Mouse (Mus musculus): ENCODE results near the gene Trex1. TPM values are rescaled to one million over a fixed set of nuclear protein-coding genes. Genes with fewer than 3 reads are reported as not detected.

Gene Trex1
- polyA plus RNA-seq, 1 experiment from 2014 or later, result 14.5 TPM

DNA sequence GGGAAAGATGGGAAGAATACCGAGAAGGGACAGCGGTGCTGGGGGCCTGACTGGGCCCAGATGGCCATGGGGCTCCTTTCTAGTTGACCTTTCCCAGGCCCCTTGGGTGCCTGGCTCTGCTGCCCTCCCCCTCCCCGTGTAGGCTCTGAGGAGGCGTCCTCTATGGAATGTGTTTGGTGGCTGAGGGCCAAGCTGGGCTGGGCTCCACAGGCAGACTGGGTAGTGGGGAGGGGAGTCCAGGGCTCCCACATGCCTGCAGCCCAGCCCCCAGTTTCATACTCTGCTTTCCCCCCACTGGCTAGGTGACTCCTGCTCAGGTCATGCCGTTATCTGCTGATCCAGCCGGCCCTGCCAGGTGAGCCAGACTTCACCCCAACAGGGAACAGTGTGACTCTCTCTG lies 39.4 kb upstream of the Trex1 start:
- H3K4me1 ChIP-seq (ENCODE audit: control insufficient read depth, insufficient read depth, low read length), result peaks cover 62% of the 10 kb centered on the region
- ATAC-seq (replicated peaks; ENCODE audit: extremely low read depth, insufficient read depth, low FRiP score), result peak; percentile 73

DNA sequence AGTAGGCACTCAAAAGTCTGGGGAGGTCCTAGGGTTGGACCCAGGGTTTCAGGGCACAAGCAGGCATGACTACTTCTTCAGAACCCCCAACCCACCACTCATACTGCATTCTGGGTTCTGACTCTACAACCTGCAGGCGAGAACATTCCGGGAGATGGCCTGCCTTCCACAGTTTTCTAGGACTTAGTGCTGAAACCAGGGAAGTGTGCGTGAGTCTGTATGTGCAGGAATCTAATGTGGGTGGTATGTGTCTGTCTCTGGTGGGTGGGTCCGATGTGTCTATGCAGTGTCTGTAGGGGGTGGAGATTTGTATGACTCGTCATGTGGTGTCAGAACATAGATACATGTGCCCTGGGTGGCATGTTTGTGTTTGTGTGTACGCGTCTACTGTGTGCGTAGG lies 38.8 kb upstream of the Trex1 start:
- peaks cover 67% of the 10 kb centered on the region for H3K4me1 ChIP-seq (ENCODE audit: control insufficient read depth, insufficient read depth, low read length)
- H3K36me3 ChIP-seq (ENCODE audit: control insufficient read depth, insufficient read depth), result peaks cover 8% of the 10 kb centered on the region; the same call in 1 of the 2 replicates
- no peak for ATAC-seq (replicated peaks; ENCODE audit: extremely low read depth, insufficient read depth, low FRiP score)
- H3K4me3 ChIP-seq (ENCODE audit: low read length), result peak overlapping the region; percentile 3
- H3K27me3 ChIP-seq (ENCODE audit: control insufficient read depth, insufficient read depth, low read length), result no peaks in the 10 kb centered on the region
- peak overlapping the region; percentile 89 for H3K9ac ChIP-seq (ENCODE audit: low read length)
- H3K9me3 ChIP-seq (replicated peaks; ENCODE audit: control insufficient read depth, low read length), result no peaks in the 10 kb centered on the region
- H3K27ac ChIP-seq (ENCODE audit: low read length), result peak overlapping the region; percentile 97
- 67% methylated on average over 8 of the region's 8 CpGs for WGBS
- peak overlapping the region; percentile 81 for H3K4me2 ChIP-seq (ENCODE audit: low read depth, low read length)

More for the DNA sequence above, 39.4 kb upstream of the Trex1 start:
- peak overlapping the region; percentile 36 for H3K4me3 ChIP-seq (ENCODE audit: low read length)
- H3K9me3 ChIP-seq (replicated peaks; ENCODE audit: control insufficient read depth, low read length), result no peaks in the 10 kb centered on the region
- no peaks in the 10 kb centered on the region for H3K27me3 ChIP-seq (ENCODE audit: control insufficient read depth, insufficient read depth, low read length)
- peaks cover 8% of the 10 kb centered on the region; the same call in 1 of the 2 replicates for H3K36me3 ChIP-seq (ENCODE audit: control insufficient read depth, insufficient read depth)
- peak overlapping the region; percentile 97 for H3K27ac ChIP-seq (ENCODE audit: low read length)
- WGBS, result 12% methylated on average over 6 of the region's 6 CpGs
- peak overlapping the region; percentile 89 for H3K9ac ChIP-seq (ENCODE audit: low read length)
- H3K4me2 ChIP-seq (ENCODE audit: low read depth, low read length), result peak overlapping the region; percentile 81

DNA sequence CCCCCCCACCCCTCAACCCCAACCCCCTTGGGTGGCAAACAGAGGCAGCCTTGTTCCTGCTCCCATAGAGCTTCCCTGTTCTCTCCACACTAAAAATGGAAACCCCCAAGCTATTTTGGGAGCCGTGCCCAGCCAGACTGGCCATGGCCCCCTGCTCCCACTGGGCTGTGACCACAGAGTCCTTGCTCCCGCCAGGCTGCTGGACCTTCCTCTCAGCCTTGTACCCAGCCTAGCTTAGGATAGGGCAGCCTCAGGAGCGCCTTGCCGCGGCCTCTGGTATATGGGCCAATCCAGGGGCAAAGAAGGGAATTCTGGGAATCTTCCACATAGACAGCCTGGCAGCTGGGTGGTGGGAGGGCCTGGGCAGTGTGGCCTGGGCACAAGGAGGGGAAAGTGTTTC lies 38.3 kb upstream of the Trex1 start:
- Histone ChIP-seq H3K9ac (ENCODE audit: low read length) (peak overlapping the region; percentile 89), H3K4me1 (ENCODE audit: control insufficient read depth, insufficient read depth, low read length) (peaks cover 66% of the 10 kb centered on the region), H3K9me3 (replicated peaks; ENCODE audit: control insufficient read depth, low read length) (no peaks in the 10 kb centered on the region), H3K27me3 (ENCODE audit: control insufficient read depth, insufficient read depth, low read length) (no peaks in the 10 kb centered on the region), H3K27ac (ENCODE audit: low read length) (peak overlapping the region; percentile 97), H3K4me3 (ENCODE audit: low read length) (peak overlapping the region; percentile 3), H3K4me2 (ENCODE audit: low read depth, low read length) (peak overlapping the region; percentile 81), H3K36me3 (ENCODE audit: control insufficient read depth, insufficient read depth) (peaks cover 8% of the 10 kb centered on the region; the same call in 1 of the 2 replicates)
- WGBS, result 37% methylated on average over 5 of the region's 5 CpGs
- ATAC-seq (replicated peaks; ENCODE audit: extremely low read depth, insufficient read depth, low FRiP score), result peak; percentile 8; the same call in 1 of the 2 replicates

DNA sequence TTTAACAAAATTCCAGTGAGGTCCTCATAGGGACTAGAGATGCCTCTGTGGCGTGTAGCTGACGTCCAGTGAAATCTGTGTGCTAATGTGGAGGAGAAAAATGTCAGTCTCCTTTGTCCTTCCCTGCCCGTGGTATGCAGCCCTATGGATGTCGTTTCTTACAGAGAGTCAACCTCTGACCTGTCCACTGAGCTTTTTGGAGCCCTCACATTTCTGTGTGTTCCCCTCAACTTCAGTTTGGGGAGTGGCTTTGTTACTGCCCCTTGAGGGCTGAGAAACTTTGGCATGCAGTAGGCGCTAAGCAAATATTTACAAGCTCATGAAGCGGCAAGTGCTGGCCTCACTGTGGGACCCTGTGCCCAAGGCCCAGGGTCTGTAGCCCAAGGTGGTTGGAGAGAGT lies 37.8 kb upstream of the Trex1 start:
- Histone ChIP-seq H3K9me3 (replicated peaks; ENCODE audit: control insufficient read depth, low read length) (no peaks in the 10 kb centered on the region), H3K4me3 (ENCODE audit: low read length) (peak overlapping the region; percentile 73), H3K4me2 (ENCODE audit: low read depth, low read length) (peak overlapping the region; percentile 81), H3K4me1 (ENCODE audit: control insufficient read depth, insufficient read depth, low read length) (peaks cover 61% of the 10 kb centered on the region), H3K9ac (ENCODE audit: low read length) (peak overlapping the region; percentile 89), H3K27me3 (ENCODE audit: control insufficient read depth, insufficient read depth, low read length) (no peaks in the 10 kb centered on the region), H3K27ac (ENCODE audit: low read length) (peak overlapping the region; percentile 97), H3K36me3 (ENCODE audit: control insufficient read depth, insufficient read depth) (peaks cover 6% of the 10 kb centered on the region; the same call in 1 of the 2 replicates)
- 28% methylated on average over 6 of the region's 6 CpGs for WGBS
- no peak for ATAC-seq (replicated peaks; ENCODE audit: extremely low read depth, insufficient read depth, low FRiP score)

DNA sequence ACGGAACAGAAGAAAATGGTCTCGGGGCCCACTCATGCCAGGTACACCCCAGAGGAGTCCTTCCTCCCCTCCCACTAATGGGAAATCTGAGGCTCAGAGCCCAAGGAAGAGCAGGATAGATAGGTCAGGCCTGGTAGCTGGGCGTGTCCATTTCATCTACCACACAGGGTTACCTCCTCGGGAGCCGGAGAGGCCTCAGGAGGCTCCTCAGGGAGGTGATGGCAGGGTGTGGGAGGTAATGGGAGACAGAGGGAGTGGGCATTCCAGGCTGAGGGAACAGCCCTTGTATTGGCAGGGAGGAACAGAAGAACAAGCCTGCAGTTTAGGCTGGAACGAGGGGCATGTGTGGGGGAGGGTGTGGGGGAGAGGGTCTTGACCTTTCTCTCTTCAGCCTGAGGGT lies 37.3 kb upstream of the Trex1 start:
- Histone ChIP-seq H3K27ac (ENCODE audit: low read length) (peak overlapping the region; percentile 97), H3K9ac (ENCODE audit: low read length) (peak overlapping the region; percentile 89), H3K4me1 (ENCODE audit: control insufficient read depth, insufficient read depth, low read length) (peaks cover 59% of the 10 kb centered on the region), H3K4me2 (ENCODE audit: low read depth, low read length) (peak overlapping the region; percentile 81), H3K27me3 (ENCODE audit: control insufficient read depth, insufficient read depth, low read length) (no peaks in the 10 kb centered on the region), H3K4me3 (ENCODE audit: low read length) (peak overlapping the region; percentile 73), H3K9me3 (replicated peaks; ENCODE audit: control insufficient read depth, low read length) (no peaks in the 10 kb centered on the region), H3K36me3 (ENCODE audit: control insufficient read depth, insufficient read depth) (0 out of 2 replicates have a peak, but pooled peaks cover 3% of the 10 kb centered on the region)
- 35% methylated on average over 6 of the region's 6 CpGs for WGBS
- no peak for ATAC-seq (replicated peaks; ENCODE audit: extremely low read depth, insufficient read depth, low FRiP score)

DNA sequence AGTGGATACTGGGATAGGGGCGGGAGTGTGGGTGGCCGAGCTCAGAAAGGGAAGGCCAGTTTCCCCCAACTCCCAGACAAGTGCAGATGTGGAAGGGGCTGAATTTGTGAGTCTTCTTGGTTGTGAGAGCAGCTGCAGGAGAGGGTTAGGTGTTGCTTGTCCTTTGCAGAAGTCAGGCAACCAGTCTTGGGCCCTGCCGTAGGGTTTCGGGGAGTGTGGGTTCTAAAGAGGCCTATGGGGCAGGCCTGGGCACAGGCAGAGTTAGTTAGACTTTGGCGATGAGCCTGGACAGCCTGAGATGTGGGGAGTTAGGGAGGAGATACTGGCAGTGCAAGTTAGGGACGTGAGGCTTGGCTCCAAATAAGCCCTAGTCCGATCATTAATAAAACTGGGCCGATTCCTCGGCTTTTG lies 36.7 kb upstream of the Trex1 start:
- 35% methylated on average over 9 of the region's 9 CpGs for WGBS
- no peak for ATAC-seq (replicated peaks; ENCODE audit: extremely low read depth, insufficient read depth, low FRiP score)

DNA sequence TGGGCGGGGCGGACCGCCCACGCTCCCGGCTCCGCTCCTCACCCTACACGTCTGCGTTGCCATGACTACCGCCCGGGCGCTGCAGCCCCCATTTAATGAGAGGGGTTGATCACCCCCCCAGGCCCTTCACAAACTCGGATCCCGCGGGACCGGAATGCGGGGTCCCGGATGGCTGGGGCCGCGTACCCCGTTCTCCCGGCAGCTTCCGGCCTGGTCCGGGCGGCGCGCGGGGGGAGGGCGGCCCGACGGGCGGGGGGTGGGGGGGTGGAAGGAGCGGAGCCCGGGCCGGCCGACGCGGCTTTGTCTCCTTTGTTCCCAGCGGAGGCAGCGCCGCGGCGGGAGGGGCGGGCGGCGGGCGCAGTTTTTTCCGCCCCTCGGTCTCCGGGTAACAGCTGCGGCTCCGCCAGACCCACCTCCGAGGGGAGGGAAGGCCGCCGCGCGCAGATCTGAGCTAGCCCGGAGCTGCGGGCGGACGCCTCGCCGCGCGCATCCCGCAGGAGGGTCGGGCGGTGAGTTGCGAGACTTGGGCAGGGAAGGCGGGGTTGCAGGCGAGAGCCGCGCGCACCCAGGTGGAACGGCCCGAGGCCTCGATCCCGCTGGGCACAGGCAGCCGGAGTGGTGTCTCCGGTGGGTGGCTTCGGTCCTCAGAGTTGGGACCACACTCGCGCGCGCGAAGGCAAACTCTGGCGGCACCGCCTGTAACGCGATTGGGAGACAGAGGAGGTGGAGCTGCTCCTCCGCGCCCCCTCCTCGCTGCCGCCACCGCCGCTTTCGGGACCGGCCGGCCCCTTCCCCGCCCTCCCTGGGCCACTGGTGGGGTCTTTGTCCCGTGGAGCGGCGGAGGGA lies 35.8 kb upstream of the Trex1 start, which contains the start of gene Plxnb1:
Gene Plxnb1 (plus strand): TSS at position 253 of the 846 bp plus-strand sequence.
- Histone ChIP-seq H3K4me3 (ENCODE audit: low read length) (peak within 1 kb of the TSS; percentile 73), H3K9ac (ENCODE audit: low read length) (peak within 1 kb of the TSS; percentile 89), H3K27me3 (ENCODE audit: control insufficient read depth, insufficient read depth, low read length) (no peaks in the 10 kb centered on the region), H3K27ac (ENCODE audit: low read length) (peak within 1 kb of the TSS; percentile 97), H3K4me2 (ENCODE audit: low read depth, low read length) (peak within 1 kb of the TSS; percentile 81), H3K4me1 (ENCODE audit: control insufficient read depth, insufficient read depth, low read length) (peaks cover 56% of the 10 kb centered on the region), H3K36me3 (ENCODE audit: control insufficient read depth, insufficient read depth) (0 out of 2 replicates have a peak, but pooled peaks cover 3% of the 10 kb centered on the region), H3K9me3 (replicated peaks; ENCODE audit: control insufficient read depth, low read length) (no peaks in the 10 kb centered on the region)
- ATAC-seq (replicated peaks; ENCODE audit: extremely low read depth, insufficient read depth, low FRiP score), result peak; percentile 30
- 0% methylated on average over 73 of the region's 102 CpGs for WGBS

More for the DNA sequence above, 36.7 kb upstream of the Trex1 start:
- H3K9ac ChIP-seq (ENCODE audit: low read length), result peak overlapping the region; percentile 89
- H3K36me3 ChIP-seq (ENCODE audit: control insufficient read depth, insufficient read depth), result 0 out of 2 replicates have a peak, but pooled peaks cover 3% of the 10 kb centered on the region
- no peaks in the 10 kb centered on the region for H3K9me3 ChIP-seq (replicated peaks; ENCODE audit: control insufficient read depth, low read length)
- H3K4me1 ChIP-seq (ENCODE audit: control insufficient read depth, insufficient read depth, low read length), result peaks cover 59% of the 10 kb centered on the region
- peak overlapping the region; percentile 73 for H3K4me3 ChIP-seq (ENCODE audit: low read length)
- H3K27ac ChIP-seq (ENCODE audit: low read length), result peak overlapping the region; percentile 97
- H3K27me3 ChIP-seq (ENCODE audit: control insufficient read depth, insufficient read depth, low read length), result no peaks in the 10 kb centered on the region
- H3K4me2 ChIP-seq (ENCODE audit: low read depth, low read length), result peak overlapping the region; percentile 81

DNA sequence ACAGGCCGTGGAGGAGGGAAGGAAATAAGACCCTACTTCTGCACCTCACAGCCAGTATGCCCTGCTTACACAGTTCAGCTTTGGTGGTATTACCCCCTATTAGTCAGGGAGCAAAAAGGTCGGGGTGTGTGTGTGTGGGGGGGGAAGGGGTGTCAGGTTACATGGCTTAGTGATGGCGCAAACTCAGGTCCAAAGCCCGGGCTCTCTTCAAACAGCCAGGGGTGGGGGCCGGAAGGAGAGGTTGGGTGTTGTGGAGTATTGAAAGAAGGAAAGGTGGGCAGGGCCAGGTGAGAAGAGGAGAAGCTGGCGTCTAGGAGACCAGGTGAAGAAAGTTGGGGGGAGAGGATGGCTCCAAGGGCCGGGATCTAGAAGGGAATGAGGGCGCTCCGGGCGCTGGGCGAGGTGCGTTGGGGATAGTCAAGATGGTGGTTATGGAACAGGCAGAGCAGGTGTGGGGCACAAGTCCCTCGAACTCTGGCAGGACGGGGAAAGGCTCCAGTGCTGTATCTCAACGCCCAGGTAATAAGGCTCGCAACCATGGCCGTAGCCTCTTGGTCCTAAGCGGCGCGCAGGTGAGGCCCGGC lies 35.1 kb upstream of the Trex1 start:
- ATAC-seq (replicated peaks; ENCODE audit: extremely low read depth, insufficient read depth, low FRiP score), result peak; percentile 8; the same call in 1 of the 2 replicates

More for the DNA sequence above, 35.1 kb upstream of the Trex1 start:
- peaks cover 49% of the 10 kb centered on the region for H3K4me1 ChIP-seq (ENCODE audit: control insufficient read depth, insufficient read depth, low read length)
- peak overlapping the region; percentile 97 for H3K27ac ChIP-seq (ENCODE audit: low read length)
- H3K27me3 ChIP-seq (ENCODE audit: control insufficient read depth, insufficient read depth, low read length), result no peaks in the 10 kb centered on the region
- H3K36me3 ChIP-seq (ENCODE audit: control insufficient read depth, insufficient read depth), result 0 out of 2 replicates have a peak, but pooled peaks cover 2% of the 10 kb centered on the region
- peak overlapping the region; percentile 81 for H3K4me2 ChIP-seq (ENCODE audit: low read depth, low read length)
- H3K9ac ChIP-seq (ENCODE audit: low read length), result peak overlapping the region; percentile 89
- 4% methylated on average over 21 of the region's 21 CpGs for WGBS
- peak overlapping the region; percentile 73 for H3K4me3 ChIP-seq (ENCODE audit: low read length)
- H3K9me3 ChIP-seq (replicated peaks; ENCODE audit: control insufficient read depth, low read length), result no peaks in the 10 kb centered on the region
